In the genomic region with DNA sequence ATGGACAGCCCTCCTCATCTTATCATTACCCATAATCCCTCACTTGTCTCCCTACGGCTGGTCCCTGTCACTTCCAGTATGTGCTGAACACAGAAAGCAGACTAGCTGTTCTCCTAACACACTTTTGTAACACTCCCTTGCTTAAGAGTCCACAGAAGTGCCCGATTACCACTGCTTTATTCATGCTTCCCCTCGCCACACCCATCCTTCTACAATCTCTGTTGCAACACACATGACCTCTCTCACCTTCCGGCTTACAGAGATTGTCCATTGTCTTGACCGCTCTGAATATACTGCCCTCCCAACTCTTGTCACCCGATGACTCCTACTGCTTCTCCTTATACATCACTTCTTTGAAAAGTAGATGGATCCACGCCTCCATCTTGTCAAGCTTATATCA, we compare ENCODE assay signal across 23 mouse cellular contexts.
DNase-seq lines count a peak whose midpoint lies in the region; ATAC-seq and TF ChIP-seq lines count a peak whose summit lies in the region.
"Had no signal": no experiment of that assay in that cellular context is flagged by ENCODE, and none has a peak within 500 bp of the region (broad histone marks: within the 10 kb centered on the region; RNA-seq: fewer than 3 reads in every experiment).

No protein-coding gene starts in this region.

- intact Hi-C loops in heart, postnatal 25 days (cut with DNase I): no loop called here

- no peak for TF ChIP-seq POLR2A in thymus, adult 2 months (IDR thresholded peaks at IDR 0.05; ENCODE audit: control insufficient read depth, extremely low read depth, insufficient read depth, low read length, poor library complexity)

- H3K9me3 ChIP-seq in heart, postnatal 0 days (replicated peaks; ENCODE audit: control insufficient read depth, low read length): 0 out of 2 replicates have a peak, but pooled peaks cover 8% of the 10 kb centered on the region
- H3K9me3 ChIP-seq: forebrain, embryonic 15.5 days; neural tube, embryonic 15.5 days had no signal

- TF ChIP-seq CTCF in heart, postnatal 0 days (IDR thresholded peaks at IDR 0.05; ENCODE audit: low read depth): no peak
- TF ChIP-seq CTCF in thymus, adult 2 months (IDR thresholded peaks at IDR 0.05; ENCODE audit: borderline replicate concordance, control insufficient read depth, extremely low read depth, insufficient read depth, low read length, poor library complexity): no peak

- no peak overlapping the region for H3K4me3 ChIP-seq in heart, postnatal 0 days (ENCODE audit: low read depth, low read length)
- H3K4me3 ChIP-seq in thymus, adult 2 months (ENCODE audit: control insufficient read depth, insufficient read depth, low read length): no peak overlapping the region
- H3K4me3 ChIP-seq: embryonic facial prominence, embryonic 12.5 days; erythroblast, embryonic 14.5 days; forebrain, embryonic 15.5 days; heart, embryonic 10.5 days; limb, embryonic 13.5 days; midbrain, embryonic 12.5 days; myocyte; neural tube, embryonic 15.5 days had no signal

- H3K4me2 ChIP-seq in heart, postnatal 0 days (ENCODE audit: low read depth, low read length): no peak overlapping the region
- H3K4me2 ChIP-seq: embryonic facial prominence, embryonic 12.5 days; forebrain, embryonic 15.5 days; limb, embryonic 13.5 days; midbrain, embryonic 12.5 days; neural tube, embryonic 15.5 days had no signal

- peak; percentile 24 for DNase-seq in heart, postnatal 0 days (ENCODE audit: low spot score)
- no peak for DNase-seq in heart, postnatal 25 days (ENCODE audit: low spot score)
- peak; percentile 26 for DNase-seq in lung, postnatal 14 days
- DNase-seq in thymus, postnatal 10 days (ENCODE audit: low spot score in 2 of 2): no peak
- no peak for DNase-seq in thymus, adult 2 months
- DNase-seq: adrenal gland, adult 2 months; B cell, adult 2 months; cerebellum, adult 2 months; gastrocnemius, postnatal 25 days; right cerebral cortex, postnatal 25 days had no signal

- H3K9ac ChIP-seq in heart, postnatal 0 days (replicated peaks; ENCODE audit: low read depth, low read length): no peak overlapping the region
- H3K9ac ChIP-seq: embryonic facial prominence, embryonic 12.5 days; forebrain, embryonic 15.5 days; limb, embryonic 13.5 days; midbrain, embryonic 12.5 days; neural tube, embryonic 15.5 days had no signal

- WGBS in heart, postnatal 0 days: 46% methylated on average over 7 of the region's 7 CpGs
- 94% methylated on average over 7 of the region's 7 CpGs for WGBS in thymus, adult 2 months

- TF ChIP-seq EP300 in heart, postnatal 0 days (IDR thresholded peaks at IDR 0.05; ENCODE audit: low read depth): no peak

- 0 out of 2 replicates have a peak, but pooled peaks cover 3% of the 10 kb centered on the region for H3K4me1 ChIP-seq in heart, postnatal 0 days (ENCODE audit: control insufficient read depth, insufficient read depth)
- H3K4me1 ChIP-seq in thymus, adult 2 months (replicated peaks; ENCODE audit: control insufficient read depth, insufficient read depth, low read length): no peaks in the 10 kb centered on the region
- H3K4me1 ChIP-seq: embryonic facial prominence, embryonic 12.5 days; forebrain, embryonic 15.5 days; midbrain, embryonic 12.5 days; neural tube, embryonic 15.5 days had no signal

- ATAC-seq in heart, postnatal 0 days (ENCODE audit: insufficient read depth, low read depth): peak; percentile 30; the same call in 1 of the 2 replicates
- peak; percentile 83 for ATAC-seq in granulocyte monocyte progenitor cell, adult 5-6 weeks (replicated peaks; ENCODE audit: poor library complexity, severe bottlenecking)
- ATAC-seq in monocyte, adult 5-6 weeks (replicated peaks; ENCODE audit: insufficient number of reproducible peaks, low FRiP score, low TSS enrichment, poor library complexity, severe bottlenecking): peak; percentile 83
- no peak for ATAC-seq in erythroid progenitor cell, adult 5-6 weeks (replicated peaks; ENCODE audit: low FRiP score, poor library complexity, severe bottlenecking)
- ATAC-seq: forebrain, embryonic 15.5 days; hindbrain, embryonic 16.5 days; intestine, embryonic 16.5 days had no signal

- H3K27me3 ChIP-seq in heart, postnatal 0 days (ENCODE audit: control insufficient read depth, insufficient read depth, low read length): no peaks in the 10 kb centered on the region
- no peaks in the 10 kb centered on the region for H3K27me3 ChIP-seq in thymus, adult 2 months (ENCODE audit: control insufficient read depth, insufficient read depth, low read length)
- H3K27me3 ChIP-seq: embryonic facial prominence, embryonic 12.5 days; forebrain, embryonic 15.5 days; limb, embryonic 13.5 days; midbrain, embryonic 12.5 days; neural tube, embryonic 15.5 days had no signal

- no peak overlapping the region for H3K27ac ChIP-seq in heart, postnatal 0 days (ENCODE audit: low read depth)
- no peak overlapping the region for H3K27ac ChIP-seq in thymus, adult 2 months (ENCODE audit: control insufficient read depth, insufficient read depth, low read length)
- H3K27ac ChIP-seq: embryonic facial prominence, embryonic 12.5 days; forebrain, embryonic 15.5 days; heart, embryonic 10.5 days; limb, embryonic 13.5 days; midbrain, embryonic 12.5 days; neural tube, embryonic 15.5 days had no signal

- H3K36me3 ChIP-seq in heart, postnatal 0 days (replicated peaks; ENCODE audit: control insufficient read depth, insufficient read depth, low read length): no peaks in the 10 kb centered on the region
- H3K36me3 ChIP-seq in thymus, adult 2 months (ENCODE audit: control insufficient read depth, insufficient read depth, low read length): no peaks in the 10 kb centered on the region
- H3K36me3 ChIP-seq: embryonic facial prominence, embryonic 12.5 days; forebrain, embryonic 15.5 days; heart, embryonic 10.5 days; limb, embryonic 13.5 days; midbrain, embryonic 12.5 days; neural tube, embryonic 15.5 days had no signal

Comparison
In these comparisons a context has a peak if more than half of its experiments do, and no peak if none do; other contexts are left out.
1. DNase-seq: peak in heart, postnatal 0 days (single experiment) and lung, postnatal 14 days (single experiment); none in heart, postnatal 25 days (single experiment), thymus, postnatal 10 days (0 of 2) and thymus, adult 2 months (single experiment).